Mouse (Mus musculus): ENCODE measurements around the gene Spata20. TPM values are rescaled to one million over a fixed set of nuclear protein-coding genes. Genes with fewer than 3 reads are reported as not detected.

The Spata20 gene
- polyA plus RNA-seq, 1 experiment = not detected

- no peaks in the 10 kb centered on the region for H3K27me3 ChIP-seq (ENCODE audit: control insufficient read depth, insufficient read depth, low read length, poor library complexity, severe bottlenecking)
- H3K36me3 ChIP-seq (ENCODE audit: control insufficient read depth, insufficient read depth, low read length, poor library complexity, severe bottlenecking) = no peaks in the 10 kb centered on the region
- no peaks in the 10 kb centered on the region for H3K9me3 ChIP-seq (replicated peaks; ENCODE audit: control insufficient read depth, insufficient read depth, low read length, poor library complexity, severe bottlenecking)
- H3K27ac ChIP-seq (ENCODE audit: insufficient read depth, low read length) = no peak overlapping the region
- H3K9ac ChIP-seq (ENCODE audit: low read depth, poor library complexity, severe bottlenecking) = no peak overlapping the region
- TF ChIP-seq POLR2A (IDR thresholded peaks at IDR 0.05; ENCODE audit: insufficient read depth, low read length) = no peak
- no peak for TF ChIP-seq EP300 (IDR thresholded peaks at IDR 0.05; ENCODE audit: insufficient read depth, low read depth, low read length)
- TF ChIP-seq CTCF (IDR thresholded peaks at IDR 0.05; ENCODE audit: low read depth, low read length) = no peak
- no peaks in the 10 kb centered on the region for H3K4me1 ChIP-seq (ENCODE audit: control insufficient read depth, insufficient read depth, low read length)
- H3K4me3 ChIP-seq (ENCODE audit: low read depth, low read length) = no peak overlapping the region
These were observed 1.3 kb downstream of the Spata20 start for GRCm38 (mm10) chr11:94484636-94485035.

- Histone ChIP-seq H3K27ac (ENCODE audit: insufficient read depth, low read length) (no peak overlapping the region), H3K36me3 (ENCODE audit: control insufficient read depth, insufficient read depth, low read length, poor library complexity, severe bottlenecking) (no peaks in the 10 kb centered on the region), H3K4me3 (ENCODE audit: low read depth, low read length) (no peak overlapping the region), H3K9me3 (replicated peaks; ENCODE audit: control insufficient read depth, insufficient read depth, low read length, poor library complexity, severe bottlenecking) (no peaks in the 10 kb centered on the region), H3K27me3 (ENCODE audit: control insufficient read depth, insufficient read depth, low read length, poor library complexity, severe bottlenecking) (no peaks in the 10 kb centered on the region), H3K4me1 (ENCODE audit: control insufficient read depth, insufficient read depth, low read length) (no peaks in the 10 kb centered on the region), H3K9ac (ENCODE audit: low read depth, poor library complexity, severe bottlenecking) (no peak overlapping the region)
- TF ChIP-seq CTCF (IDR thresholded peaks at IDR 0.05; ENCODE audit: low read depth, low read length) (no peak), POLR2A (IDR thresholded peaks at IDR 0.05; ENCODE audit: insufficient read depth, low read length) (no peak), EP300 (IDR thresholded peaks at IDR 0.05; ENCODE audit: insufficient read depth, low read depth, low read length) (no peak)
These were observed 2.1 kb downstream of the Spata20 start for GRCm38 (mm10) chr11:94483921-94484320.

GRCm38 (mm10) chr11:94483436-94483835, 2.5 kb downstream of the Spata20 start:
- Histone ChIP-seq H3K9me3 (replicated peaks; ENCODE audit: control insufficient read depth, insufficient read depth, low read length, poor library complexity, severe bottlenecking) (no peaks in the 10 kb centered on the region), H3K36me3 (ENCODE audit: control insufficient read depth, insufficient read depth, low read length, poor library complexity, severe bottlenecking) (no peaks in the 10 kb centered on the region), H3K27ac (ENCODE audit: insufficient read depth, low read length) (no peak overlapping the region), H3K4me1 (ENCODE audit: control insufficient read depth, insufficient read depth, low read length) (no peaks in the 10 kb centered on the region), H3K4me3 (ENCODE audit: low read depth, low read length) (no peak overlapping the region), H3K9ac (ENCODE audit: low read depth, poor library complexity, severe bottlenecking) (no peak overlapping the region), H3K27me3 (ENCODE audit: control insufficient read depth, insufficient read depth, low read length, poor library complexity, severe bottlenecking) (no peaks in the 10 kb centered on the region)
- no peak for TF ChIP-seq POLR2A (IDR thresholded peaks at IDR 0.05; ENCODE audit: insufficient read depth, low read length)
- TF ChIP-seq CTCF (IDR thresholded peaks at IDR 0.05; ENCODE audit: low read depth, low read length) = peak; percentile 35

GRCm38 (mm10) chr11:94482738-94483137, 3.2 kb downstream of the Spata20 start:
- Histone ChIP-seq H3K27ac (ENCODE audit: insufficient read depth, low read length) (no peak overlapping the region), H3K27me3 (ENCODE audit: control insufficient read depth, insufficient read depth, low read length, poor library complexity, severe bottlenecking) (no peaks in the 10 kb centered on the region)
- TF ChIP-seq CTCF (IDR thresholded peaks at IDR 0.05; ENCODE audit: low read depth, low read length) (no peak), POLR2A (IDR thresholded peaks at IDR 0.05; ENCODE audit: insufficient read depth, low read length) (no peak), EP300 (IDR thresholded peaks at IDR 0.05; ENCODE audit: insufficient read depth, low read depth, low read length) (no peak)

GRCm38 (mm10) chr11:94481963-94482362, 4.0 kb downstream of the Spata20 start:
- no peak overlapping the region for H3K4me3 ChIP-seq (ENCODE audit: low read depth, low read length)
- no peaks in the 10 kb centered on the region for H3K9me3 ChIP-seq (replicated peaks; ENCODE audit: control insufficient read depth, insufficient read depth, low read length, poor library complexity, severe bottlenecking)
- H3K36me3 ChIP-seq (ENCODE audit: control insufficient read depth, insufficient read depth, low read length, poor library complexity, severe bottlenecking) = no peaks in the 10 kb centered on the region
- H3K9ac ChIP-seq (ENCODE audit: low read depth, poor library complexity, severe bottlenecking) = no peak overlapping the region
- H3K27me3 ChIP-seq (ENCODE audit: control insufficient read depth, insufficient read depth, low read length, poor library complexity, severe bottlenecking) = no peaks in the 10 kb centered on the region
- no peaks in the 10 kb centered on the region for H3K4me1 ChIP-seq (ENCODE audit: control insufficient read depth, insufficient read depth, low read length)
- TF ChIP-seq CTCF (IDR thresholded peaks at IDR 0.05; ENCODE audit: low read depth, low read length) (no peak), POLR2A (IDR thresholded peaks at IDR 0.05; ENCODE audit: insufficient read depth, low read length) (no peak), EP300 (IDR thresholded peaks at IDR 0.05; ENCODE audit: insufficient read depth, low read depth, low read length) (no peak)
- H3K27ac ChIP-seq (ENCODE audit: insufficient read depth, low read length) = no peak overlapping the region

More at GRCm38 (mm10) chr11:94482738-94483137, 3.2 kb downstream of the Spata20 start:
- Histone ChIP-seq H3K4me1 (ENCODE audit: control insufficient read depth, insufficient read depth, low read length) (no peaks in the 10 kb centered on the region), H3K36me3 (ENCODE audit: control insufficient read depth, insufficient read depth, low read length, poor library complexity, severe bottlenecking) (no peaks in the 10 kb centered on the region), H3K9me3 (replicated peaks; ENCODE audit: control insufficient read depth, insufficient read depth, low read length, poor library complexity, severe bottlenecking) (no peaks in the 10 kb centered on the region), H3K4me3 (ENCODE audit: low read depth, low read length) (no peak overlapping the region), H3K9ac (ENCODE audit: low read depth, poor library complexity, severe bottlenecking) (no peak overlapping the region)

- Histone ChIP-seq H3K9ac (ENCODE audit: low read depth, poor library complexity, severe bottlenecking) (no peak overlapping the region), H3K9me3 (replicated peaks; ENCODE audit: control insufficient read depth, insufficient read depth, low read length, poor library complexity, severe bottlenecking) (no peaks in the 10 kb centered on the region), H3K4me1 (ENCODE audit: control insufficient read depth, insufficient read depth, low read length) (no peaks in the 10 kb centered on the region), H3K27ac (ENCODE audit: insufficient read depth, low read length) (no peak overlapping the region), H3K36me3 (ENCODE audit: control insufficient read depth, insufficient read depth, low read length, poor library complexity, severe bottlenecking) (no peaks in the 10 kb centered on the region), H3K4me3 (ENCODE audit: low read depth, low read length) (no peak overlapping the region), H3K27me3 (ENCODE audit: control insufficient read depth, insufficient read depth, low read length, poor library complexity, severe bottlenecking) (no peaks in the 10 kb centered on the region)
- TF ChIP-seq POLR2A (IDR thresholded peaks at IDR 0.05; ENCODE audit: insufficient read depth, low read length) = no peak
- no peak for TF ChIP-seq CTCF (IDR thresholded peaks at IDR 0.05; ENCODE audit: low read depth, low read length)
- no peak for TF ChIP-seq EP300 (IDR thresholded peaks at IDR 0.05; ENCODE audit: insufficient read depth, low read depth, low read length)
These were observed 5.6 kb downstream of the Spata20 start for GRCm38 (mm10) chr11:94480382-94480781.
